Mouse (Mus musculus): ENCODE measurements around the gene Selenbp2. TPM values are rescaled to one million over a fixed set of nuclear protein-coding genes. Genes with fewer than 3 reads are reported as not detected.
"Not testable (repeated sequence)": the region's sequence is repeated elsewhere in the genome, so short reads cannot be mapped to it uniquely, and the experiment has no call there.

Gene Selenbp2
- polyA plus RNA-seq, 1 experiment from 2014 or later = not detected

DNA sequence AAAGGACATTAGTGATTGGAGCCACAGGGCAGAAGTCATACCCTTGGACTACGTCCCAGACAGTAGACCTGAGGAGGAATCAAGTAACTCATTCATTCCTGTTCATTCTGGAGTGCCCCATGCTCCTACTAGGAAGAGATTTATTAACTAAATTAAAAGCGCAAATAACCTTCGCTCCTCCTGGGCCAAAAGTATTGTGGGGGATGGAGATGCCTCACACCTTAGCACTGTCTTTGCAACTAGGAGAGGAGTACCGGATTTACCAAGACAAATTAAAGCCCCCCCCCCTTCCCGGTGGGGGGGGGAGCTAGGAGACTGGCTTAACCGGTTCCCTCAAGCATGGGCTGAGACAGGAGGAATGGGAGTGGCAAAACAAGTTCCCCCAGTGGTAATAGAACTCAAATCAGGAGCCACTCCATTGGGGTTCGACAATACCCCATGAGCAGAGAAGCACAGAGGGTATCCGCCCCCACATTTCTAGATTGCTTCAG is 14.0 kb upstream of the Selenbp2 start:
- Histone ChIP-seq H3K4me2 (replicated peaks) (no peak overlapping the region), H3K9me3 (replicated peaks) (no peaks in the 10 kb centered on the region), H3K36me3 (no peaks in the 10 kb centered on the region), H3K4me1 (no peaks in the 10 kb centered on the region), H3K9ac (no peak overlapping the region), H3K27me3 (no peaks in the 10 kb centered on the region), H3K27ac (no peak overlapping the region), H3K4me3 (no peak overlapping the region)
- WGBS = 74% methylated on average over 8 of the region's 8 CpGs
- ATAC-seq (ENCODE audit: low FRiP score) = no peak

DNA sequence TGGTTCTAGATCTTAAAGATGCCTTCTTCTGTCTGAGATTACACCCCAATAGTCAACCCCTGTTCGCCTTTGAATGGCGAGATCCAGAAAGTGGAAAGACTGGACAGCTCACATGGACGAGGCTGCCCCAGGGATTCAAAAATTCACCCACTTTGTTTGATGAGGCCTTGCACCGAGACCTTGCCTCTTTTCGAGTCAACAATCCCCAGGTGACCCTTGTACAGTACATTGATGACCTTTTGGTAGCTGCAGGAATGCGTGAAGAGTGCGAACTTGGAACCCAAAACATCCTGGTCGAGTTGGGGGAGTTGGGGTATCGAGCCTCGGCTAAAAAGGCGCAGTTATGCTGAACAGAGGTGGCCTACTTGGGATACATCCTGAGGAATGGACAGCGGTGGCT is 13.3 kb upstream of the Selenbp2 start:
- not testable (repeated sequence) for ATAC-seq (ENCODE audit: low FRiP score); H3K9me3 ChIP-seq (replicated peaks); H3K27me3 ChIP-seq; H3K27ac ChIP-seq; H3K9ac ChIP-seq; H3K36me3 ChIP-seq; H3K4me3 ChIP-seq; H3K4me2 ChIP-seq (replicated peaks); H3K4me1 ChIP-seq
- WGBS = 92% methylated on average over 12 of the region's 12 CpGs

DNA sequence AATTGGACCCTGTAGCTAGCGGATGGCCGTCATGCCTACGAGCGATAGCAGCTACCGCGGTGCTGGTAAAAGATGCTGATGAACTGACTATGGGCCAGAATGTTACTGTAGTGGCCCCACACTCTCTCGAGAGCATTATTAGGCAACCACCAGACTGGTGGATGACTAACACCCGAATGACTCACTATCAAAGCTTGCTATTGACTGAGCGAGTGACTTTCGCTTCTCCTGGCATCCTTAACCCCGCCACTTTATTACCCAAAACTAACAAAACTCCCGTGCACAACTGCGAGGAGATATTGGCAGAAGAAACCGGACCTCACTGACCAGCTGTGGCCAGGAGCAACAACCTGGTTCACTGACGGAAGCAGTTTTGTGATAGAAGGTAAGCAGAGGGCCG is 12.6 kb upstream of the Selenbp2 start:
- no peak for ATAC-seq (ENCODE audit: low FRiP score)
- H3K4me2 ChIP-seq (replicated peaks) = no peak overlapping the region
- no peaks in the 10 kb centered on the region for H3K36me3 ChIP-seq
- H3K27ac ChIP-seq = no peak overlapping the region
- no peak overlapping the region for H3K9ac ChIP-seq
- 92% methylated on average over 16 of the region's 16 CpGs for WGBS
- H3K4me3 ChIP-seq = no peak overlapping the region
- no peaks in the 10 kb centered on the region for H3K9me3 ChIP-seq (replicated peaks)
- H3K4me1 ChIP-seq = no peaks in the 10 kb centered on the region
- no peaks in the 10 kb centered on the region for H3K27me3 ChIP-seq

DNA sequence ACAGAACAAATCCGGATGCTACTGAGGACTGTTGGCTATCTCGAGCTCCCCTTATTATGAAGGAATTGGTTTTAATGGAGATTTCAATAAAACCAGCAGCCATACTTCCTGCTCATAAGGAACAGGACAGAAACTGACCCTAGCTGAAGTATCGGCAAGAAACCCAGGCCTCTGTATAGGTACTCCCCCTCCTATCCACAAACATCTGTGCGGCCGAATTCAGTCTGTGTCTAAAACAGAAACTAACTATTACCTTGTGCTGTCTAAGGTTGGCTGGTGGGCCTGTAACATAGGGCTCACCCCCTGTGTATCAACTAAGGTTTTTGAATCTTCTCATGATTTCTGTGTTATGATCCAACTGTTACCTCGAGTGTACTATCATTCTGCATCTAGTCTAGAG is 9.7 kb upstream of the Selenbp2 start:
- H3K9ac ChIP-seq = no peak overlapping the region
- 88% methylated on average over 6 of the region's 6 CpGs for WGBS
- H3K4me2 ChIP-seq (replicated peaks) = no peak overlapping the region
- H3K4me3 ChIP-seq = no peak overlapping the region
- H3K27ac ChIP-seq = no peak overlapping the region
- H3K36me3 ChIP-seq = no peaks in the 10 kb centered on the region
- no peak for ATAC-seq (ENCODE audit: low FRiP score)
- H3K9me3 ChIP-seq (replicated peaks) = no peaks in the 10 kb centered on the region
- H3K27me3 ChIP-seq = no peaks in the 10 kb centered on the region
- H3K4me1 ChIP-seq = no peaks in the 10 kb centered on the region

DNA sequence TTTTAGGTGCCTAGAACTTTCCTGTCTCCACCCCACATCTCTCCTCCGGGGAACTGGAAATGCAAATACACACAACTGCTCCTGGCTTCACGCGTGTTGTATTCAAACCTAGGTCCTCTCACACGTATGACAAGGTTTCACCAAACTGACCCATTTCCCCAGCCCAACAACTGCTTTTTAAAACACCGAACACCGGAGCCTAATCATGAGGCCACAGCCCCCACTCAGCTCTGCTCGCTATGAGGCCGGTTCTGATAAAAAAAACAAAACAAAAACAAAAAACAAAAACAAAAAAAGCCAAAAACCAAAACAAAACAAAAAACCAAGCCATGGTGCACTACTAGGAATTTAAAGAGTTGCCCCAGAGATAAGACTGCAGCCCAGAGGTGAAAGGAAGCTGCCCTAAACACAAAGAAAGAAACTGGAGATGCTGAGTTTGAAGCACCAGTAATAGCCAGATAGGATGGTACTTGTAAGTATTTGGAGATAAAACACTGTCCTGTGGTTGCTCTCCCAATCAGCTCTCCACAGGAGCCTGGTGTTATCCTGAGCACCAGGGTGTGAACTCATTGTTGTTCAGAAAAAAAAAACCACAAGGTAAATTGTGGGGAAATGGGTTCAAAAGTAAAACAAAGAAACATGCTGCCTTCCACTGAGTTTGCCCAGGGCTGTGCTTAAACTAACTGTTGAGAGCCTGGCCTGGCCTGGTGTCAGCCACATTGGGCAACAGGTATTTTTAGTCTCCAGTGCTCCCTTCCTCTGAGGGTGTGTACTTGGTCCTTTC is 7.2 kb upstream of the Selenbp2 start:
- H3K27me3 ChIP-seq; ATAC-seq (ENCODE audit: low FRiP score); H3K4me1 ChIP-seq; H3K4me2 ChIP-seq (replicated peaks); H3K9me3 ChIP-seq (replicated peaks); H3K9ac ChIP-seq; H3K36me3 ChIP-seq; H3K27ac ChIP-seq; H3K4me3 ChIP-seq: not testable (repeated sequence)
- WGBS = 85% methylated on average over 8 of the region's 8 CpGs

DNA sequence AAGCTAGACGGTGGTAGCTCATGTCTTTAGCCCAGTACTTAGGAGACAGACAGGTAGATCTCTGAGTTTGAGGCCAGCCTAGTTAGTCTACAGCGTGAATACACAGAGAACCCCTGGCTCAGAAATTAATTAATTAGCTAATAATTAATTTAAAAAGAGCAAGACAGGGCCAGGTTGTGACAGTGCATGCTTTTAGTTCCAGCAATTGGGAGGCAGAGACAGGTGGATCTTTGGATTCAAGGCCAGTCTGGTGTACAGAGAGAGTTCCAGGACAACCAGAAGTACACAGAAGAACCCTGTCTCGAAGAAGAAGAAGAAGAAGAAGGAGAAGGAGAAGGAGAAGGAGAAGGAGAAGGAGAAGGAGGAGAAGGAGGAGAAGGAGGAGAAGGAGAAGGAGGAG is 4.7 kb upstream of the Selenbp2 start:
- H3K27ac ChIP-seq; ATAC-seq (ENCODE audit: low FRiP score); H3K4me1 ChIP-seq; H3K36me3 ChIP-seq; H3K4me3 ChIP-seq; H3K27me3 ChIP-seq; H3K9me3 ChIP-seq (replicated peaks); H3K9ac ChIP-seq; H3K4me2 ChIP-seq (replicated peaks): not testable (repeated sequence)
- WGBS = 77% methylated on average over 3 of the region's 3 CpGs

DNA sequence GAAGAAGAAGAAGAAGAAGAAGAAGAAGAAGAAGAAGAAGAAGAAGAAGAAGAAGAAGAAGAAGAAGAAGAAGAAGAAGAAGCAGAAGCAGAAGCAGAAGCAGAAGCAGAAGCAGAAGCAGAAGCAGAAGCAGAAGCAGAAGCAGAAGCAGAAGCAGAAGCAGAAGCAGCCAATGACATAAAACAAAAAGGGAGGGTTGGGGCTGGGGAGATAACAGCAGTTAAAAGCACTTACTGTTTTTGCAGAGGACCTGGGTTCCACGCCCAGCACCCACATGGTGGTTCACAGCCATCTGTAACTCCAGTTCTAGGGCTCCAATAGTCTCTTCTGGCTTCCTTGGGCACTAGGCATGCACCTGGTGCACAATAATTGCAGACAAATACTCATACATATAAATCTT is 4.2 kb upstream of the Selenbp2 start:
- not testable (repeated sequence) for H3K27ac ChIP-seq; H3K9ac ChIP-seq; H3K4me1 ChIP-seq; H3K4me2 ChIP-seq (replicated peaks); ATAC-seq (ENCODE audit: low FRiP score); H3K27me3 ChIP-seq; H3K9me3 ChIP-seq (replicated peaks); H3K4me3 ChIP-seq; H3K36me3 ChIP-seq
- 71% methylated on average over 1 of the region's 1 CpGs for WGBS

DNA sequence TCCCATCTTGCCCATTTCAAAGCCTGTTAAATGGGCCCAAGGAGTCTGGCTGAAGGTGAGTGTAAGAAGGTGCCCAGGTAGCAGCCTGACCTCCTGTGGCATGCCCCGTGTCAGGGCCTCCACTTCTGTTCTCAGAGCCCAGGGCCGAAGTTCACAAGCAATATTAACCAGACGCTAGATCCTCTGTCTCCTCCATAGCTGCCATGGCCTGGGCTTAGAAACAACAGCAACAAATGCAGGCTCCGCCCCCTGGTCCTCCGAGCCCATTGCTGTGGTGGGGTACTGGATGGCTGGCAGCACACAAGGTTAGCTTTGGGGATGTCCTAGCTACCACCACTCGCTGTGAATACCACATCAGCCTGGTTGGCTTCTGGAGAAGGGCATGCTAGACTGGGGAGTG is 3.2 kb upstream of the Selenbp2 start:
- not testable (repeated sequence) for H3K4me3 ChIP-seq; H3K9me3 ChIP-seq (replicated peaks); H3K9ac ChIP-seq; H3K27ac ChIP-seq; H3K27me3 ChIP-seq; H3K36me3 ChIP-seq; H3K4me1 ChIP-seq; ATAC-seq (ENCODE audit: low FRiP score); H3K4me2 ChIP-seq (replicated peaks)
- WGBS = 62% methylated on average over 6 of the region's 6 CpGs

DNA sequence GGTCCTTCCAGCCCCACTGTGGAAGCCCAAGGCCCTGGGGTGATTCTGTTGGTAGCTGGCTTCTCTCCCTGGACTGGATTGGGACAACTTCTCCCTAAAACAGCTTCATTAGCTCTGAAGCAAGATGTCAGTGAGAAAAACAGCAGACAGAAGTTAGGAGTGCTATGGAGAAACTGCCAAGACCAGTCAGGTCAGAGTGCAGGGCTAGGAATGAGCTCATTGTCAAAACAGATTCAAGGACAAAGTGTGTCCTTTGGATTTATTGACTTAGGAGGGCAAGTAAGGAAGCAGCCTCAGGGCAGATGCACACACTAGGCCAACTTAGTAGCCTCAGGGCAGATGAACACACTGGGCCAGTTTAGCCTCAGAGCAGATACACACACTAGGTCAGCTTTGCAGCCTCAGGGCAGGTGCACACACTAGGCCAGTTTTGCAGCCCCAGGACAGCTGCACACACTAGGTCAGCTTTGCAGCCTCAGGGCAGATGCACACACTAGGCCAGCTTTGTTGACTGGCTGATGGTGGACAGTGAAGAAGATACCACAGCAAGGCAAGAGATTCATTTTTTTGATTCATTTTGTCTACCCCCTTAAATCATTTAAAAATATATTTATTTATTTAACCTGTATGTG is 2.6 kb upstream of the Selenbp2 start:
- no peak overlapping the region for H3K4me3 ChIP-seq
- no peaks in the 10 kb centered on the region for H3K36me3 ChIP-seq
- ATAC-seq (ENCODE audit: low FRiP score) = no peak
- no peak overlapping the region for H3K4me2 ChIP-seq (replicated peaks)
- no peak overlapping the region for H3K27ac ChIP-seq
- no peaks in the 10 kb centered on the region for H3K4me1 ChIP-seq
- H3K9ac ChIP-seq = no peak overlapping the region
- H3K27me3 ChIP-seq = no peaks in the 10 kb centered on the region
- no peaks in the 10 kb centered on the region for H3K9me3 ChIP-seq (replicated peaks)

DNA sequence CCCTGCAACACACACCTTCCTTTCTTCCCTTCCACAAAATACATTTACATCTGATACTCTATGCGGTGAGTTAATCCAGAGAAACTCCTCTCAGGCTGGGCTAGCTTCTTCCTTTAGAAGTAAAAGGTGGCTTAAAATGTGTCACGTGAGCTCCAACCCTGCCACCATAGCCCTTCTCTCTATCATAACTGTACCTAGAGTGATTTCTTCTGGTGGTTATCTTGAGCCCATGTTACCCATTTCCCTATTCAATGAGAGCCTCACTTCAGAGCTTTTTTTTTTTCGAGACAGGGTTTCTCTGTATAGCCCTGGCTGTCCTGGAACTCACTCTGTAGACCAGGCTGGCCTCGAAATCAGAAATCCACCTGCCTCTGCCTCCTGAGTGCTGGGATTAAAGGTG is 1.7 kb upstream of the Selenbp2 start:
- WGBS = 90% methylated on average over 4 of the region's 4 CpGs
- not testable (repeated sequence) for H3K9ac ChIP-seq; ATAC-seq (ENCODE audit: low FRiP score); H3K9me3 ChIP-seq (replicated peaks); H3K27me3 ChIP-seq; H3K27ac ChIP-seq; H3K4me3 ChIP-seq; H3K4me2 ChIP-seq (replicated peaks); H3K36me3 ChIP-seq; H3K4me1 ChIP-seq

DNA sequence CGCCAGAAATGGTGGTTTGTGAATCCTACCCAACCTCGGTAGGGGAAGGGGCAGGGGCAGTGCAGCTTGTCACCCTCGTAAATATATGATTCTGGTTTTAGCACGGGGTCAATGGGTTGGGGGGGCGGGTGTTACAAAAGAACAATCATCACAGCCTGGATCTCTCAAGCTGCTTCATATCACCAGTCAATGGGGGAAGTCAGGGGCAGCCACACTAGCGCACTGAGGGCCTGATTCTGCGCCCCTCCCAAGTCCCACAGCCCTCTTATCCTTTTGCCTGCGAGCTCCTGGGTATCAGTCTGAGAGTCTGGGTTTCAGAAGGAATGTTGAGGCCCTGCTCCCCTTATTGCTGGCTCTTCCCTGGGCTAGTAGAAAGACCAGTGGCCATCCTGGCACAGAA is 518 bp downstream of the Selenbp2 start:
- not testable (repeated sequence) for H3K4me3 ChIP-seq; H3K9me3 ChIP-seq (replicated peaks); H3K9ac ChIP-seq; ATAC-seq (ENCODE audit: low FRiP score); H3K27me3 ChIP-seq; H3K4me2 ChIP-seq (replicated peaks); H3K4me1 ChIP-seq; H3K27ac ChIP-seq; H3K36me3 ChIP-seq
- 60% methylated on average over 5 of the region's 8 CpGs for WGBS

DNA sequence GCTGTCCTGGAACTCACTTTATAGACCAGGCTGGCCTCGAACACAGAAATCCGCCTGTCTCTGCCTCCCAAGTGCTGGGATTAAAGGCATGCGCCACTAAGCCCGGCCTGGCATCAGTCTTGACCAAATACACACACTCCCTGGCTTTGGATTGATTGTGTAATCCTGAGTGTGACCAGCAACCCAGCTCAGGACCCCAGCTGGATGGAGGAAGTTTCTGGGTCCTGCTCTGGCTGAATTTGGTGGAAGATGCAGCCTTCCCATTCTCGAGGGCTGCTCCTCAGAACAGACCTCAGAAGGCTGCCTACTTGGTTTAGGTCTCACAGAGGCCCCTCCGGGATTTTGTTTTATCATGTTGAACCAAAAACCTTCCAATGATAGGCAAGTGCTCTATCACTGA is 2.2 kb downstream of the Selenbp2 start:
- ATAC-seq (ENCODE audit: low FRiP score); H3K36me3 ChIP-seq; H3K27ac ChIP-seq; H3K4me2 ChIP-seq (replicated peaks); H3K9me3 ChIP-seq (replicated peaks); H3K4me1 ChIP-seq; H3K9ac ChIP-seq; H3K27me3 ChIP-seq; H3K4me3 ChIP-seq: not testable (repeated sequence)
- WGBS = 89% methylated on average over 6 of the region's 6 CpGs

DNA sequence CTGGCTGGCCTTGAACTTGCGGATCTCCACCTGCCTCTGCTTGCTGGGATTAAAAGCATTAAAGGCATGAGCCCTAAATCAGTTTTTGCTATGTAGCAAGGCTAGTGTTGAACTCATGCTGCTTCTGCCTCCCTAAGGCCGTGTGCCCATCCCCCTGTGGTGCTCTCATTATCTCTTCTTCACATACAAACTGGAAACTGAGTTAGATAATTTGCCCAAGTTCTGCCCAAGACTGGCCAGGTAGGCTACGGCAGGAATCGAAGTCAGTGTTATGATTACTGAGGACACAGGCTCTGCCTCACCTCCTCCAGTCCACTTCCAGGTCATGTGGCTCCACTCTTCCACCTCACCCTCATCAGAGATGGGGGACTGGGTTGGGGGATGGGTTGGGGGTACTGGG is 2.9 kb downstream of the Selenbp2 start:
- not testable (repeated sequence) for H3K4me2 ChIP-seq (replicated peaks); ATAC-seq (ENCODE audit: low FRiP score); H3K9me3 ChIP-seq (replicated peaks); H3K27ac ChIP-seq; H3K9ac ChIP-seq; H3K36me3 ChIP-seq; H3K27me3 ChIP-seq; H3K4me1 ChIP-seq; H3K4me3 ChIP-seq
- WGBS = 87% methylated on average over 4 of the region's 4 CpGs

All from hindbrain, embryonic 12.5 days (tissue).